Mouse (Mus musculus): Measurements from ENCODE around the gene Ttc22. TPM values are rescaled to one million over a fixed set of nuclear protein-coding genes. Genes with fewer than 3 reads are reported as not detected.
A peak's percentile ranks its signal among the peaks of the same experiment; 100 is the strongest.

The Ttc22 gene
- total RNA-seq, 2 experiments from 2014 or later: 0.10 TPM; not detected in 1

DNA sequence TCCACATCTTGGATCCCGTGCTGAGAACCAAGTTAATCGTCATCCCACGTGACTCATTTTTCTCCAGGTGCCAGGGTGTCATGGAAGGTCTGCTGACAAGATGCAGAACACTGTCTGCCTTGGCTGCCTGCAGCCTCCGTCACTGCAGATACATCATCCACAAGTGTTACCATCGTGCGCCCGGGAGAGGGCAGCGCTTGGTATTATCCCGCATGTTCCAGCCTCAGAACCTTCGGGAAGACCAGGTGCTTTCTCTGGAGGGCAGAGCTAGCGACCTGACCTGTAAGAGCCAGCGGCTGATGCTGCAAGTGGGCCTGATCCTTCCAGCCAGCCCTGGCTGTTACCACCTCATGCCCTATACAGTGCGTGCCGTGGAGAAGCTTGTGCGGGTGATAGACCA is 30.8 kb downstream of the Ttc22 start:
- no peak for DNase-seq (ENCODE audit: low spot score in 2 of 2)

DNA sequence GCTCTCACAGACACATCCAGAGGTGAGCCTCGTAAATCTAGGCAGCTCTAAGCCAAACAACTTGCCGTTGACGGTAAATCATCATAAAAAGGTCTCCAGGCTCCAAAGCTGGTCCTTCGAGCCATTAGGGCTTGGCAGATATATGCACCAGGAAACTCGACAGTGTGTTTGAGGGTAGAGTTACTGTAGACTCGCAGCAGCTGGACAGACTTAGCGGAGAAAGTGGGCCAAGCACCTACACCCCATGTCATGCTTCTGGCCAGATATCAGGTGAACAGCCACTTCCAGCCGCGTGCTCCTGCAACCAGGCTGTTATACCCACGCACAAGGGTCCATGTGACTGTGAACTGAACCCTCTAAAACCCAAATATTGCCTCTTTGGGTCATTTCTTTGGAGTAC is 33.4 kb downstream of the Ttc22 start:
- DNase-seq (ENCODE audit: low spot score in 2 of 2): no peak

DNA sequence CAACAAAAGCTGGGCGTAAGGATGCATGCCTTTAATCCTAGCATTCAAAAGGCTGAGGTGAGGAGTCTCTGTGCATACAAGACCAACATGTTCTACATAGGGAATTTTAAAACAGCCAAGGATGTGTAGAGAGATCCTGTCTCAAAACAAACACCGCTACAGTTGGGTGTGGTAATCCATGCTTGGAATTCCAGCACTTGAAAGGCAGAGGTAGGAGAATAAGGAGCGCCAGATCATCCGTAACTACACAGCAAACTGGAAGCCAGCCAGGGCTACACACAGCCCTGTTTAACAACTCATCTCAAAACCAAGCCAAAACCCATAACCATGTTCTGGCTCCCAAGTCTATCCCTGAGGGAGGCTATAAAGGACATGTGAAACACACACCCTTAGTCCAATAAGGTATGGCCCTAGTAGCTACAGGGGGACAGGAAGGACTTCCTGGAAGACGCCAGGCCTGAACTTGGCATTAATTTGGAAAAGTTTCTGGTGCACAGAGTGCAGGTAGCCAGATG is 41.8 kb downstream of the Ttc22 start:
- no peak for DNase-seq (ENCODE audit: low spot score in 2 of 2)

DNA sequence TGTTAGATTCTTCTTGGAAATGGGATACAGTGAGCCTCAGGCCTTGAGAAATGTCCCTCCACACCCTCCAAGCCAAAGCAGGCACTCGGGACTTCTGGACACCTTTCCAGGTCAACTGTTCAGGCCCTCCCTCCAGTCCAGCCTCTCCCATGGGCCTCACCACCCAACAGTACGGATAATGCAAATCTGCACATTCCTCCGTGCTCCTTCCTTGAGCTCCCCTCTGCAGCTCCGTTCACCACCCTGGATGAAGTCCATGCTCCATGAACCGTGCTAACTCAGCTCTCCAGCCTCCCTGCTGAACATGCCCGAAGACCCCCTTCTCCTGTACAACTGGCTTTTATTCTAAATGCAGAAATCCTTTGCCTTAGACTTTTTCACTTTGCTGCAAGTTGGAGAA is 42.5 kb downstream of the Ttc22 start:
- no peak for DNase-seq (ENCODE audit: low spot score in 2 of 2)

DNA sequence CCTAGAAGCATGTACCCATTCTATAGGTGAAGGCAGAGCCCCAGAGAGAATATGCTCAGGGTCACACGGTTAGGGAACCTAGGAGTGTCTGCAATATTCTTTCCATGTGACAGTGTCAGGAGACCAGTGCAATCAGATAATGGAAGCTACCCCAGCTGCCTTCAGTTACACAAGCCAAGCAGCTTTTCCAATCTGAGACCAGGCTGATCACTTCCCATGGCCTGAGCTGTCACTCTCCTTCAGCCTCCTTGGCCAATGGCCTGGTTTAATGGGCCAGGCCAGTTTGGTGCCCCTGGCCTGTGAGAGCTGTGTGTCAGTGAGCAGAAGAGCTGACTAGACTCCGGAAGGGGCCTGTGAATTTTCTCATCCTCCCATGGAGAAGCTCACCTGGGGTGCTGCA is 43.0 kb downstream of the Ttc22 start:
- no peak for DNase-seq (ENCODE audit: low spot score in 2 of 2)

DNA sequence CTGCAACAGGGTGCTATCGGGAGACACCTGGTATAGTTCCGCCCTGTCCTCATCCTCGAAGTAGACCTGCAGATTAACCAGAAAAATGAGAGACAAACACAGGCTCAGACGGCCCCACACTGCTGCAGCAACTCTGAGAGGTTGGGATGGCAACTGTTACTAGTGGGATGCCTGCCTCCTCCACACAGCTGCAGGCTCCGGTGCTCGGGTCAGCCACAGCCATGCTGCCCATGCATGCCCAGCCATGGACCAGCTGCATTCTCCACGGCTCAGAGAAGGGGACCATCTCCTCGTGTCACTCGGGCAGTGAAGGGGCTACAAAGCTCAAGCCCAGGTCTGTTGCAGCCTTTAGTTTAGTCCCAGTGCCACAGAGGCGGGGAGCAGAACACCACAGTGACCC is 43.4 kb downstream of the Ttc22 start:
- no peak for DNase-seq (ENCODE audit: low spot score in 2 of 2)

DNA sequence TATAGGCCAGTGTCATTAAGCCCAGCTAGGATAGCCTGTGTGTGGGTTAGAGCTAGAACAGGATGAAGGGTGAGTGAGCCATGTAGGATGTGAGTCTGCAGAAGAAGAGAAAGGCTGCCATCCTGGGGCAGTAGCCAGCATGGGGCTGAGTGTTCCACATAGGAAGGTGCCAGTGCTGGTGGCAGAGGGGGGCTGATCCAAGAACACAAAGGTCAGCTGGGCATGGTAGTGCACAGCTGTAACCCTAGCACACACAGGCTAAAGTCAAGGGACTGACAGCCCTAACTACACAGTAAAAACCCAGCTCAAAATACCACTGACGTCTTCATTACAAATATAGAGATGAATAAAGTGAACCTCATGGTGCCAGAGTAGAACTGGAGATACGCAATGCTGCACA is 44.3 kb downstream of the Ttc22 start:
- no peak for DNase-seq (ENCODE audit: low spot score in 2 of 2)

DNA sequence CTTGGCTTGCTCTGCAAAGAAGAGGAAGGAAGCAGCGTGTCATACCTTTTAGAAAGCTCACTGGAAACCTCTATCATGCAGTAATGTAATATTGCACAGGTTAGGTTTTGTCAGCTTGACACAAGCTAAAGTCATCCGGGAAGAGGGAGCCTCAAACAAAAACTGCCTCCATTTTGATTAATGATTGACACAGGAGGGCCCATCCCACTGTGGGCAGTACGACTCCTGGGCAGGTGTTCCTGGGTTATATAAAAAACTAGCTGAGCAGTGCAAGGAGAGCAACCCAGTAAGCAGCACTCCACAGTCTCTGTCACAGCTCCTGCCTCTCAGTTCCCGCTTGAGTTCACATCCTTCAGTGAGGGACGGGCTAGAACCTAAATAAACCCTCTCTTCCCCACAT is 54.5 kb downstream of the Ttc22 start:
- DNase-seq (ENCODE audit: low spot score in 2 of 2): no peak

DNA sequence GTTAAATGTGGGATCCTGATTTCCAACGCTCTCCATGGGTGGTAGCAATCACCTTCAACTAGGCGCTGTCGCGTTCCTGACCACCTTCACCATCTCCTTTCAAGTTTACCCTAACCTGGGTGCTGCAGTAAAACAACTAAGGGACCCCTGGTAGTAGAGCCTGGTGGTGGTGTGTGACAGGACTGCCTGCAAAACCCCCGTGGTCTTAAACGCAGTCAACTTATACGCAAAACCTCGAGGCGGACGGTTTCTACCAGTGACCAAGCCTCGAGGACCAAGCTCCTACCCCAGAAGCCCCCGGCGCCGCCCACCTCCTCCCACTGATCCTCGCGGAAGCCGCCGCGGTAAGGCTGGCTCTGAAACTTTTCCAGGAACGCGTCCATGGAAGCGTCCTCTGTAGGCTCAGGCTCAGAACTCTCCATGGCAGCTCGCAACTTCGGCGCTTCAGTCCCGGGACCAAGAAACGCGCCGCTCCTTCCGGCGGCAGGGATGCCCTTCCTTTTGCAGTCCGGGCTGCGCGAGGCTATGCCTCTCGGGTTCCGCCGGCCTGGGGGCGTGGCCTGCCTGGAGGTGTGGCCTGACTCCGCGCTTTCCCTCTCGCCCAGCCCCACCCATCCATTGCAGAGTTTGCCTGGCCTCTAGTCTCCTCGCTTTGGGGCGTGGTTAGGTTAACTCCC is 56.3 kb downstream of the Ttc22 start, which contains the start of gene Ttc4:
TSS of gene Ttc4 (minus strand) at position 503 of the 677 bp plus-strand sequence.
- DNase-seq (ENCODE audit: low spot score in 2 of 2): peak; percentile 87 to 90

DNA sequence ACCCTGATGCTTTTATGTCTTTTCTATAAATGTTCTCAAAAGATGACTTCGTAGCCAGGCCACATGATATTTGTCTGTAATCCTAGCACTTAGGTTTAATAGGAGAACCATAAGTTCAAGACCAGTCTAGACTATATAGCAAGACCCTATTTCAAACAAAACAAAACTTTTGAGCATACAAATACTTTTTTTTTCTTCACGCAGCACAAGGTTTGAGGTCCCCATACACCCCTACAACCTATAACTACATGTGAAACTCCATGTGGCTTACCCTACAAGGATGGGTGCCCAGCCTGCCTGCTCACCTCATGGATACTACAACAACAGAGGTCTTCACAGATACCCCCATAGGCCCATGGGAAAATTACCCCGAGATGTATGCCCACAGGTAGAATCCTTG is 56.9 kb downstream of the Ttc22 start:
- no peak for DNase-seq (ENCODE audit: low spot score in 2 of 2)

DNA sequence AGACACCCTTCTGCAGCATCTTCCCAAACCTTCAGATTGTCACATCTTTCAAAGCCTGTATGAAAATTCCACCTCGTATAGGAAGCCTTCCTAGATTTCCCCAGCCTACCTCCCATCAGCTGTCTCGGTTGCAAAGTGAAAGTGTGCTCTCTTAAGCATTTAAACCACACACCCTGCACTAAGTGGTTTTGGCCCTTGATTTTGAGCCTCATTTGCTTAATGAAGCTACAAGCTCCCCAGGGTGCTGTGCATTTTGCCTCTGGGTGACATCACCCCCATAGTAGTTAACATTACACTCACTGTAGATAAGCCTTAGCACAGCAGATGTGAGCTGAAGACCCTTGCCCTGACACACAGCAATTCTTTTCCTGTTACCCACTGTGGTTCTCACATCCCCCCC is 58.7 kb downstream of the Ttc22 start:
- no peak for DNase-seq (ENCODE audit: low spot score in 2 of 2)

DNA sequence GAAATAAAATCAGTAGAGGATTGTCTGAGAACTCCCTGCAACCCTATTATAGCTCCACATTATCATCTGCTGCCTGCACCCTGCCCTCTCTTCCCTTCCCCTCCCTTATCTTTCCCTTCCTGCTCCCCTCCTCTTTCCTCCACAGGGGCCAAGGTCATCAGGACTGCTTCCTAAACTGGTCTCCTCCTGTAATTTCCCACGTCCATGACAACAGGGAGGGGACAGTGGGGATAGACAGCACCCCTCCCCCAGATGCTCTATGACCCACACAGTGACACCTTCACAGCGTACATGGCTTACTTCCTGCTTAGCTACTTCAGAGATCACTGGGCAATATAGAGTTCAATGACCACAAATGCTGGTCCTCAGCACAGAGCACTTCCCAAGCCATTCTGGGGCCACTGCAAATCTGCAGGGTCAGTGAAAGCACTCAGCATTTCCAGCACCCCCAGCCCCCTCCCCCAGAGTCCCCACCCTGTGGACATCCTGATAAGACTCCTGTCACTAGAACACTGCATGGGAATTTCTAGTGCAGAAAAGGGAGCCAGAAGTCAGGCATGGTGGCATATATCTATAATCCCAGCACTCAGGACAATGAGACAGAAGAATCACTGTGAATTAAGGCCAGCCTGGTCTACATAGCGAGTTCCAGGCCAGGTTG is 66.5 kb downstream of the Ttc22 start:
- no peak for DNase-seq (ENCODE audit: low spot score in 2 of 2)

Other genes starting within 250 kb of the Ttc22 start
- gene Pcsk9, start 158.1 kb upstream of the Ttc22 start, total RNA-seq (2021): not detected
- gene Bsnd, start 130.1 kb upstream of the Ttc22 start, total RNA-seq (2021): not detected
- gene Dhcr24, start 61.4 kb upstream of the Ttc22 start, total RNA-seq (2021): 100 to 1,000 TPM in 1 of 2 experiments, 10 to 100 TPM in 1; 44.3 to 281 TPM
- not detected for gene Lexm, start 5.2 kb upstream of the Ttc22 start, total RNA-seq (2021)
- 1 to 10 TPM; 3.2 to 4.9 TPM for gene Pars2, start 28.6 kb downstream of the Ttc22 start, total RNA-seq (2021)
- gene Ttc4, start 56.5 kb downstream of the Ttc22 start, total RNA-seq (2021): 10 to 100 TPM; 21.9 to 22.1 TPM
- gene Mroh7, start 108.5 kb downstream of the Ttc22 start, total RNA-seq (2021): 1 to 10 TPM; 1.5 to 1.7 TPM
- under 1 TPM; 0.20 to 0.26 TPM for gene Fam151a, start 111.5 kb downstream of the Ttc22 start, total RNA-seq (2021)
- 100 to 1,000 TPM in 1 of 2 experiments, 10 to 100 TPM in 1; 99.8 to 239 TPM for gene Acot11, start 182.6 kb downstream of the Ttc22 start, total RNA-seq (2021)